Mouse (Mus musculus) stomach, embryonic 16.5 days (tissue): ENCODE measurements at regions not wholly inside any gene's neighbourhood (a gene's known extent, or its start where the extent isn't known, plus 50 kb on each side); places are given as distances from the start of the nearest gene placed in this dataset.

Experiments used
- ATAC-seq: fragments of 200-750 bp; cut with Nextera tagmentation; 2 replicates; pipeline ENCODE4 v1.8.0; 2017; ENCODE audit warnings: moderate number of reproducible peaks, moderate TSS enrichment; ENCODE audit not compliant: insufficient read depth, low FRiP score
- H3K27ac ChIP-seq: fragments of 300-500 bp; sonication (generic); 2 replicates; pipeline ENCODE4 v1.5.1; 2014; ENCODE audit warnings: low read length
- H3K27me3 ChIP-seq: fragments of 300-500 bp; sonication (generic); 2 replicates; pipeline ENCODE4 v1.6.1; 2014; ENCODE audit warnings: low read length, control low read depth, mixed read lengths; ENCODE audit not compliant: control insufficient read depth, insufficient read depth
- H3K36me3 ChIP-seq: fragments of 300-500 bp; sonication (generic); 2 replicates; pipeline ENCODE4 v1.6.1; 2014; ENCODE audit warnings: low read length; ENCODE audit not compliant: control insufficient read depth, insufficient read depth
- H3K4me1 ChIP-seq: fragments of 300-500 bp; sonication (generic); 2 replicates; pipeline ENCODE4 v1.6.1; 2014; ENCODE audit warnings: low read length, control low read depth, mixed read lengths; ENCODE audit not compliant: control insufficient read depth, insufficient read depth
- H3K4me2 ChIP-seq: fragments of 300-500 bp; sonication (generic); 2 replicates; pipeline ENCODE4 v1.6.1; 2014; ENCODE audit warnings: low read depth, low read length, mixed read lengths
- H3K4me3 ChIP-seq: fragments of 300-500 bp; sonication (generic); replicated peaks from 2 replicates; pipeline ENCODE4 v1.5.1; 2014; ENCODE audit warnings: mild to moderate bottlenecking, low read length
- H3K9ac ChIP-seq: fragments of 300-500 bp; sonication (generic); 2 replicates; pipeline ENCODE4 v1.6.1; 2014; ENCODE audit warnings: low read length
- H3K9me3 ChIP-seq: fragments of 300-500 bp; sonication (generic); replicated peaks from 2 replicates; pipeline ENCODE4 v1.6.1; 2016; ENCODE audit warnings: low read length, control low read depth; ENCODE audit not compliant: control insufficient read depth
- WGBS: fragments of 180-500 bp; shearing (Covaris S2); extraction: QIAGEN DNeasy Blood & Tissue Kit; methylation state at CpG from one replicate; pipeline ENCODE4 v1.1.7; 2014; 5-methylcytosine and 5-hydroxymethylcytosine counted together

DNA sequence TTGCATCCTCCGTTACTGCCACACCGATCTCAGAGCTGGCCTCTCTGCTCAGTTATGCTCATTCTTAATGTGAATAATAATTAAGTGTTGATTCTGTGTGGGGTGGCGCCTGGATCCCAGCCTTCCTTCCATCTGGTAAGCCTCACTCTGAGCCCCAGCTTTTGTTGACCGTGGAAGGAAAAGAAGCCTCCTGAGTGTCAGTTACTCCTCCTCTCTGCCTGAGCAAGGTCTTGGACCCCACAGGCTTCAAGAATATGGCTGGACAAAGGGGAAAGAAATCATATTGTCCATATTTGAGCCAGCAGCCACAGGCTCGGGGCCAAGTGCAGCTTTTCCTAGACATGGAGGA is 259.9 kb upstream of the Cnr1 start:
- Histone ChIP-seq H3K4me1 (peaks cover 11% of the 10 kb centered on the region), H3K4me3 (no peak overlapping the region), H3K27me3 (no peaks in the 10 kb centered on the region), H3K36me3 (no peaks in the 10 kb centered on the region), H3K9me3 (no peaks in the 10 kb centered on the region), H3K9ac (no peak overlapping the region), H3K4me2 (no peak overlapping the region), H3K27ac (peak overlapping the region; percentile 12; the same call in 1 of the 2 replicates)
- WGBS: 60% methylated on average over 5 of the region's 5 CpGs
- no peak for ATAC-seq

DNA sequence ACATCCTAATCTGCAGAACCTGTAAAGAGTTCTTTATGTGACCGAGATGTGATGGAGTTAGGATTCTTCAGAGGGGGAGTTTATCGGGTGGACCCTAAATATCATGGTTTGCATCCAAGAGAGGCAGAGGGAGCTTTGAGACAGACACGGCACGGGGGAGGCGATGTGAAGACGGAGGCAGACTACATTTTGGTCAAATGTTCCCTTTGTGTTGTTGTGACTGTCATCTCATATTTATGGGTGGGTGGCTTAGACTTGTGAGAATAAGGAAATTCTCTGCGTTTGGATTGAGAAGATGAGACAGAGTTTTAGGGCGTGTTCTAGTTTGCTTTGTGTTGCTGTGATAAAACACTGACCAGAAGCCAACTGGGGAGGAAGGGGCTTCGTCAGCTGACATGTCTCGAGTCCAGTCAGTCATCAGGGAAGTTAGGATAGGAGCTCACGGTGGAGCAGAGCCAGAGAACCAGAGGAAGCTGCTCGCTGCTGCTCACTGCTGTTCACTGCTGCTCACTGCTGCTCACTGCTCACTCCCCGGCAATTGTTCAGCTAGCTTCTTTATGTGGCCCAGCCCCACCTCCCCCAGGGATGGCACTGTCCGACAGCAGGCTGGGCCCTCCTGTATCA is 259.0 kb upstream of the Cnr1 start:
- no peak overlapping the region for H3K9ac ChIP-seq
- no peaks in the 10 kb centered on the region for H3K9me3 ChIP-seq
- H3K4me3 ChIP-seq: no peak overlapping the region
- no peak overlapping the region for H3K27ac ChIP-seq
- no peaks in the 10 kb centered on the region for H3K27me3 ChIP-seq
- ATAC-seq: no peak
- no peak overlapping the region for H3K4me2 ChIP-seq
- 72% methylated on average over 14 of the region's 14 CpGs for WGBS
- peaks cover 11% of the 10 kb centered on the region for H3K4me1 ChIP-seq
- H3K36me3 ChIP-seq: no peaks in the 10 kb centered on the region

DNA sequence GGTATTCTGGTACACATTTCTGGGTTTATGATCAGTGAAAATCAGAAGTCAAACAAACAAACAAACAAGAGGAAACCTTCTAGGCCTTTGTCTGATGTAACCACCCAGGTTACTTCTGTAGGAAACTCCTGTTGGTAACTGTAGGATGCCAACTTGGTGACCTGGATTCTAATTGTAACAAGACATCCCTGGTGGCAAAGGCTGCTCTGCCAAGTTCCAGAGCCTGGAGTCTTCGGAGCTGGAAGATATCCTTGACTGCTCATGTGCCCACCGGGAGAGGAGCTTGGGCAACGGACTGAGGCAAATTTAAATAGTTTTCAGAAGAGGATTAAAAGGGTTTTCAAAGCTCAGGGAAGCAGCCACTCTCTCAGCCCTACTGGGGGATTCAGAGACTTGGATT is 256.0 kb upstream of the Cnr1 start:
- no peak for ATAC-seq
- Histone ChIP-seq H3K27me3 (no peaks in the 10 kb centered on the region), H3K9ac (no peak overlapping the region), H3K36me3 (no peaks in the 10 kb centered on the region), H3K27ac (no peak overlapping the region), H3K4me1 (peaks cover 7% of the 10 kb centered on the region; the same call in 1 of the 2 replicates), H3K9me3 (no peaks in the 10 kb centered on the region), H3K4me2 (no peak overlapping the region), H3K4me3 (no peak overlapping the region)
- 68% methylated on average over 3 of the region's 3 CpGs for WGBS

DNA sequence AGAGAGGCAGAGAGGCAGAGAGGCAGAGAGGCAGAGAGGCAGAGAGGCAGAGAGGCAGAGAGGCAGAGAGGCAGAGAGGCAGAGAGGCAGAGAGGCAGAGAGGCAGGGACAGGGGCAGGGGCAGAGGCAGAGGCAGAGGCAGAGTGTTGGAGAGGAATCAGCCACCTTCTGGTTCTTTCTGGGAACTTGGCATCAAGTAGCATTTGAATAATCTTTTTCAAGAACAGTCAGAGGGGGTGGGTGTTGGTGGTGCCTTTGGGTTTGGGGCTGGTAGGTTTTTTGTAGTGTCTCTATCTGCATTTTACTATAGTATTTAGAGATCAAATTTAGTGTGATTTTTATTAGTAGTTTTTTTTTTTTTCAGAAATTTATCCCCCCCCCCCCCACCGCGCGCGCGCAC is 249.3 kb upstream of the Cnr1 start:
- Histone ChIP-seq H3K27ac (no peak overlapping the region), H3K4me2 (no peak overlapping the region), H3K9ac (no peak overlapping the region), H3K4me3 (no peak overlapping the region), H3K27me3 (no peaks in the 10 kb centered on the region), H3K4me1 (no peaks in the 10 kb centered on the region), H3K9me3 (no peaks in the 10 kb centered on the region), H3K36me3 (no peaks in the 10 kb centered on the region)
- no peak for ATAC-seq
- WGBS: no CpG with 5 or more reads among the region's 5 CpGs

DNA sequence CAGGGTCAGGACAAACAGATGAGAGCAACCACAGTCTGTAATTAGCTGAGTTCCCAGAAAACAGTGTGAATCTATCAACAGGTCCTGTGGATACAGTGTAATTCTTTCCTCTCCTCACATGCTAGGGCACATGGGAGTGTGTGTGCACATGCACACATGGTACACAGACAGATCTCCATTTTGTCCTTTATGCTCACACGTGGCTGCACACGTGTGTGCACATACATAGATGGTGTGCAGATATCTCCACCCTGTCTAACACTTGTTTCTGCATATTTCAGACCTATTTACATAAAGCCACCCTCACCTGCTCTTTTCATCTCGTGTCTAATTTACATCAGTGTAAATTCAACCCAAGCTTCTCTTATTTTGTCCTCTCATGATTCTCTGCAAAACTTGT is 245.0 kb upstream of the Cnr1 start:
- no peaks in the 10 kb centered on the region for H3K9me3 ChIP-seq
- H3K4me1 ChIP-seq: no peaks in the 10 kb centered on the region
- WGBS: 73% methylated on average over 3 of the region's 3 CpGs
- H3K4me2 ChIP-seq: no peak overlapping the region
- H3K9ac ChIP-seq: no peak overlapping the region
- H3K4me3 ChIP-seq: no peak overlapping the region
- no peak overlapping the region for H3K27ac ChIP-seq
- ATAC-seq: no peak
- no peaks in the 10 kb centered on the region for H3K36me3 ChIP-seq
- H3K27me3 ChIP-seq: no peaks in the 10 kb centered on the region

DNA sequence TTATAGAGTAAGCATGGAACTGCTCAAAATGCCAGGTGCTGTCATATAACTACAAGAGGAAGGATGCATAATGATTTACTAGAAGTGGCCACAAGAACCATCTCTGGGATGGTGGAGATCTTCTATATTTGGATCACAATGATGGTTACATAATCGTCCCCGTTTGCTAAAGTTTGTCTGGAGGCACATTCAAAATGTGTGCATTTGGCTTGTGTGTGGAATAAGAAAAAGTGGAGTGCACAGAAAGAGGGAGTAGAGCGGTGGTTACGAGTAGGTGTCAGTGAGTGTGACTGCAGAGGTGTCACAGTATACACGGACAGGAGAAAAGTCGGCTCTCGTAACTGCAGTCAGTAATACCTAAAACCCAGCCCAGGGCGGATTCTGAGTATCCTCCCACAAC is 238.3 kb upstream of the Cnr1 start:
- 79% methylated on average over 8 of the region's 8 CpGs for WGBS
- Histone ChIP-seq H3K4me2 (no peak overlapping the region), H3K9ac (no peak overlapping the region), H3K9me3 (no peaks in the 10 kb centered on the region), H3K27me3 (no peaks in the 10 kb centered on the region), H3K4me3 (no peak overlapping the region), H3K4me1 (no peaks in the 10 kb centered on the region), H3K27ac (no peak overlapping the region), H3K36me3 (no peaks in the 10 kb centered on the region)
- ATAC-seq: no peak

DNA sequence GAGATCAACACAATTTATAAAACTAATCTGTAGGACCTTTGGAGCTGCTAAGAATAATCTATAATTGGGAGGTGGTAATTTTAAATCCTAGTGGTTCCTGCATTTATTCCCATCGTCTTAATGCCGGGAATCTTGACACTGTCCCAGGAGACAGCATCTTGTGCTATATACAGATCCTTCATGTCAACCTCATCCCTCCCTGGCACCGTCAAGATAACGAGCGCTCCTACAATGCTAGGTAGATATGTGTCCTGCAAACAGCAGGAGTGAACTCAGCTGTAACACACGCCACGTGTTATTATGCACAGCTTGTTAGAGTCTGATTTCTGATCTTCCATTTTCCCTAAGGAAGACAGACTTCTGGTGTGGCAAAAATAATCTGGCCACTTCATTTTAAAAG is 237.0 kb upstream of the Cnr1 start:
- 70% methylated on average over 7 of the region's 7 CpGs for WGBS
- Histone ChIP-seq H3K27ac (no peak overlapping the region), H3K27me3 (no peaks in the 10 kb centered on the region), H3K9ac (no peak overlapping the region), H3K4me3 (no peak overlapping the region), H3K9me3 (no peaks in the 10 kb centered on the region), H3K4me1 (no peaks in the 10 kb centered on the region), H3K4me2 (no peak overlapping the region), H3K36me3 (no peaks in the 10 kb centered on the region)
- no peak for ATAC-seq

DNA sequence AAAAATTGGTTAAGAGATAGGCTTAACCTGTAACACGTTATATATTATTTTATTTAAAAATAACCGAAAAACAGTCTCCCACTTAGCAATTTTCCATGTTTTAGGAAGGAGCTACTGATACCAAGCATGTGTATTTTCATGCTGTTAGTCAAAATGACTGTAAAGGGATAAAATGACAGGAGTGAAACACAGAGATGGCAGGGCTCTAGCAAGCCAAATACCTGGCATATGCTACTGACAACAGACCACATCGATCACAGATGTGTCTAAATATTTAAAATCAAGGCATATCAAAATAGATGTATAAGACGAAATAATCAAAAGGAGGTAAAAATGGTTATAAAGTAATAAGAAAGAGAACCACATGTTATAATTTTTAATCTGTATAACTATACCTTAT is 231.0 kb upstream of the Cnr1 start:
- 78% methylated on average over 4 of the region's 4 CpGs for WGBS
- H3K4me2 ChIP-seq: no peak overlapping the region
- no peak overlapping the region for H3K27ac ChIP-seq
- no peaks in the 10 kb centered on the region for H3K27me3 ChIP-seq
- H3K9me3 ChIP-seq: no peaks in the 10 kb centered on the region
- H3K4me3 ChIP-seq: no peak overlapping the region
- H3K36me3 ChIP-seq: no peaks in the 10 kb centered on the region
- H3K9ac ChIP-seq: no peak overlapping the region
- no peaks in the 10 kb centered on the region for H3K4me1 ChIP-seq
- no peak for ATAC-seq

DNA sequence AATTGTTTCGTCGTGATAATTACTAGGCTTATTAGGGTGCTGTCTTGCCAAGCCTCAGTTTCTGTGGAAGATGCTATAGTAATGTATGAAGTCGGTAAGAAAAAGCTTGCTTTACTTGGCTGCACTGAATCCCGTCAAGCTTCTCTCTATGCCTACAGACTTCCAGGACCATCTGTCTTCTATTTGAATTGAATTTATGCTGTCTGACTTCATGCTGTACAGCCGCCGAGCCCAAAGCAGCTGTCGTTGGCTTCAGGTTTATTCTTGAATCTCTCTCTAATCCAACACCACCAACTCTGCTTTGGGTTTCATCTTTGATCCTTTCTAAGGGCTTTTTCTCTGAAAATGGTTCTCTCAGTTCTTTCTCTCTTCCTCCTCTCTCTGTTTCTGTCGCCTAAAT is 227.4 kb upstream of the Cnr1 start:
- H3K27me3 ChIP-seq: no peaks in the 10 kb centered on the region
- no peaks in the 10 kb centered on the region for H3K9me3 ChIP-seq
- no peak overlapping the region for H3K9ac ChIP-seq
- no peak overlapping the region for H3K4me2 ChIP-seq
- H3K4me1 ChIP-seq: no peaks in the 10 kb centered on the region
- no peak overlapping the region for H3K4me3 ChIP-seq
- H3K36me3 ChIP-seq: no peaks in the 10 kb centered on the region
- 74% methylated on average over 8 of the region's 8 CpGs for WGBS
- ATAC-seq: no peak
- H3K27ac ChIP-seq: no peak overlapping the region
